Mouse (Mus musculus) ES-Bruce4 (cell line): ENCODE measurements around the gene Ndufa13.

Experiments
- CTCF ChIP-seq: IDR thresholded peaks from one replicate; pipeline ENCODE4 v1.8.1; 2011; ENCODE audit warnings: low read depth, low read length
- EP300 ChIP-seq: IDR thresholded peaks from 2 replicates; pipeline ENCODE4 v1.6.1; 2011; ENCODE audit warnings: low read depth, low read length; ENCODE audit not compliant: insufficient read depth
- POLR2A ChIP-seq: IDR thresholded peaks from one replicate; pipeline ENCODE4 v1.8.1; 2011; ENCODE audit warnings: low read length; ENCODE audit not compliant: insufficient read depth

GRCm38 (mm10) chr8:69877992-69878391, 24.4 kb downstream of the Ndufa13 start:
- no peak for TF ChIP-seq CTCF
- TF ChIP-seq POLR2A: no peak
- TF ChIP-seq EP300: no peak
